15 mouse cellular contexts compared by ENCODE assay signal in genomic region chr9:61677037-61677436, GRCm38 (mm10).
A peak's percentile ranks its signal among the peaks of the same experiment; 100 is the strongest.
DNase-seq lines count a peak whose midpoint lies in the region; ATAC-seq lines count a peak whose summit lies in the region.
"Had no signal": no experiment of that assay in that cellular context is flagged by ENCODE, and none has a peak within 500 bp of the region (broad histone marks: within the 10 kb centered on the region; RNA-seq: fewer than 3 reads in every experiment).

No protein-coding gene starts in this region.

- WGBS in forebrain, embryonic 16.5 days: 49% methylated on average over 11 of the region's 11 CpGs
- WGBS in intestine, embryonic 15.5 days: 60% methylated on average over 11 of the region's 11 CpGs

- H3K4me2 ChIP-seq in forebrain, embryonic 16.5 days (ENCODE audit: low read length): no peak overlapping the region
- H3K4me2 ChIP-seq in intestine, embryonic 15.5 days (replicated peaks): no peak overlapping the region
- H3K4me2 ChIP-seq: heart, embryonic 13.5 days; neural tube, embryonic 13.5 days had no signal

- no peaks in the 10 kb centered on the region for H3K27me3 ChIP-seq in forebrain, embryonic 16.5 days (replicated peaks; ENCODE audit: control insufficient read depth, insufficient read depth, low read length)
- H3K27me3 ChIP-seq in intestine, embryonic 15.5 days (replicated peaks): no peaks in the 10 kb centered on the region

- peak; percentile 56 to 72 for DNase-seq in cerebellum, postnatal 10 days
- DNase-seq in cerebellum, adult 9-10 months: no peak
- DNase-seq in layer of hippocampus, postnatal 14 days (ENCODE audit: low spot score in 2 of 2): peak; percentile 31 to 61
- DNase-seq in right cerebral cortex, adult 18-20 months: peak; percentile 93
- DNase-seq in thymus, postnatal 25 days: no peak
- no peak for DNase-seq in natural killer cell, adult 2 months (ENCODE audit: low spot score in 2 of 2)
- DNase-seq: kidney, postnatal 4 days; thymus, adult 18-20 months had no signal

- peak; percentile 87 for ATAC-seq in forebrain, embryonic 16.5 days
- no peak for ATAC-seq in intestine, embryonic 15.5 days
- ATAC-seq: hindbrain, embryonic 16.5 days had no signal

- no peak overlapping the region for H3K4me3 ChIP-seq in forebrain, embryonic 16.5 days (replicated peaks; ENCODE audit: low read length)
- no peak overlapping the region for H3K4me3 ChIP-seq in intestine, embryonic 15.5 days (replicated peaks)
- H3K4me3 ChIP-seq: heart, embryonic 13.5 days; megakaryocyte, embryonic 14.5 days; neural tube, embryonic 13.5 days had no signal

- no peak overlapping the region for H3K9ac ChIP-seq in forebrain, embryonic 16.5 days (replicated peaks; ENCODE audit: low read depth, low read length)
- no peak overlapping the region for H3K9ac ChIP-seq in intestine, embryonic 15.5 days
- H3K9ac ChIP-seq: heart, embryonic 13.5 days; neural tube, embryonic 13.5 days had no signal

- no peaks in the 10 kb centered on the region for H3K36me3 ChIP-seq in forebrain, embryonic 16.5 days (ENCODE audit: control insufficient read depth, insufficient read depth)
- H3K36me3 ChIP-seq in intestine, embryonic 15.5 days: no peaks in the 10 kb centered on the region
- H3K36me3 ChIP-seq: G1E; heart, embryonic 13.5 days; neural tube, embryonic 13.5 days had no signal

- no peaks in the 10 kb centered on the region for H3K9me3 ChIP-seq in forebrain, embryonic 16.5 days (ENCODE audit: control insufficient read depth, low read length)
- no peaks in the 10 kb centered on the region for H3K9me3 ChIP-seq in intestine, embryonic 15.5 days
- H3K9me3 ChIP-seq: G1E; heart, embryonic 13.5 days; megakaryocyte, embryonic 14.5 days; neural tube, embryonic 13.5 days had no signal

- peaks cover 20% of the 10 kb centered on the region for H3K4me1 ChIP-seq in forebrain, embryonic 16.5 days (replicated peaks; ENCODE audit: control insufficient read depth, insufficient read depth, low read length)
- peaks cover 13% of the 10 kb centered on the region for H3K4me1 ChIP-seq in intestine, embryonic 15.5 days (replicated peaks)

- H3K27ac ChIP-seq in forebrain, embryonic 16.5 days (ENCODE audit: low read length): peak overlapping the region; percentile 62
- H3K27ac ChIP-seq in intestine, embryonic 15.5 days: no peak overlapping the region
- H3K27ac ChIP-seq: heart, embryonic 13.5 days; neural tube, embryonic 13.5 days had no signal

Comparison
In these comparisons a context has a peak if more than half of its experiments do, and no peak if none do; other contexts are left out.
1. DNase-seq: peak in cerebellum, postnatal 10 days (2 of 2), layer of hippocampus, postnatal 14 days (2 of 2) and right cerebral cortex, adult 18-20 months (single experiment); none in cerebellum, adult 9-10 months (single experiment), thymus, postnatal 25 days (single experiment) and natural killer cell, adult 2 months (0 of 2).